Mouse (Mus musculus) lung, adult 18-20 months (tissue): Measurements from ENCODE around the gene Zfp536.
A peak's percentile ranks its signal among the peaks of the same experiment; 100 is the strongest.

Experiments
- DNase-seq, 2 experiments: peaks; one replicate each; pipeline ENCODE4 v3.0.0; 2022; ENCODE audit warnings: mixed read lengths in 2 of 2

Zfp536 gene

DNA sequence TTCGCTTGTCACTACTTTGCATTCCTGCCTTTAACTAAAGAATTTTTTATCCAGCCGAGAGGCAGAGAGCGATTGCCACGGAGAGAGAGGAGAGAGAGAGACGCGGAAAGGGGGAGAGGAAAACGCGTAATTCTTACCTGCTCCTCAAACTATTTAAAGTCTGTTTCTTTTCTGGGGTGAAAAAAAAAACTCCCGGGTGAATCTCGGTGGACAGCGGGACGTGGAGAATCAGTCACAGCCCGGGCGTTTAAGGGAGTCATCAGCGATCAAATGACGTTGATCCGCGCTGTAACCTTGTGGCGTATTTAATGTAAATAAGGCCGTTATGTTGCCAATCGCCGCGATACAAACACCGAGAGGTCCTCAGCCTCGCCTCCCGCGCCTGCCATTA is at the start of gene Zfp536:
Gene Zfp536 (minus strand): TSS at position 330 of the 391 bp plus-strand sequence.
- no peak for DNase-seq

DNA sequence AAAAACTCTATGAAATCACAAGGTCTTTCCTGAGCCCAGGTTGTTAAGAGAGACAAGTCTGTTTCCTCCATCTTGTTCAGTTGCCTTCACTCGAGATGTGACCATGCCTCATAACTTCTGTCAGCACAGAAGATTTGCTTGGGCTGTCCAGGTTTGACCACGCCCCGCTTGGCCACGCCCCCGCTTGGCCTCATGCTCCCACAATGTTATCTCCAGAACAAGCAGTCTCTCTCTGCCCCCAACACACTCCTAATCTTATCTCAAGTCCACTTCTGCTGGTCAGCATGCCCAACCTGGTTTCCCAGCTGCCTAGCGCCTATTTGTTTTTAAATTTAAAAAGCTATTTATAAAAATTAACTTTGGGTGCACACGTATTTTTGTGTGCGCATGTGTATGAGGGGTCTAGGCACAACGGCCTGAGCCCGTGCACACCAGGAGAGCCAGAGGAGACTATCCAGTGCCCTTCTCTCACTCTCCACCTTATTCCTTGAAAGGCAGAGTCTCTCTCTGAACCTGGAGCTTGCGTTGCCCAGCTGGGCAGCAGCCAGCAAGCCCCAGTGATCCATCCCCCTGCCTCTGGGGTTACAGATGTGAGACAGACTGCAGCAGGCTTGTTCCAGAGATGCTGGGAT is 47.3 kb upstream of the Zfp536 start:
- DNase-seq: no peak

DNA sequence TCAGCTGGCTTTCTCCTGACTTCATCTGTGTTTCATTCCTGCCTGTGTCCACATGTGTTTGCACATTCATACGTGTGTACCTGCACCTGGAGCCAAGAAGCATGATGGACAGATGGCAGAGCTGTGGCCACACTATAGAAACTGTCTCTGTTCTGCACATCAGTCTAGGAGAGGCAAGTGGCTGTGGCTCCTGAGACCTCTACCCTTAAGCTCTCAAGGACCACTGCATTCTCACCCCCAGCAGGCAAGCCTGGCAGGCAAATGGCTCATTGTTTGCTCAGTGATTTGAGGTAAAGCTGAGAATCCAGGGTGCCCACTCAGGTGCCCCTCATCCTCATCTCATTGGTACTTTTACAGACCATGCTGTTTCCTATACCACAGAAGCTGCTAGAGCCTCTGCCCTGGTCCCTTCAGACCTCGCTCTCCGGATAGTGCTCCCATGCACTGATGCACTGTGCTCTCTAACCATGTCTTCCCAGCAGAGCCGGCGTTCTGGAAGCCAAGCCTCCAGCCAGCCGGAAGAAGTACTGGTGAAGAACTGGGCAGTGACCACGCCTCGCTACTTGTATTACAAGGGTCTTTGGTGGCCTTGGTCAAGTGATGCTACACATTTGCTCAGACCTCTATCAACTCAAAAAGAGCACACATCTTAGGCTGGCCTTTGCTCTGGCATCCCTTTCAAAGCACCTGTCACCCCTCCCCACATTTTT is 45.3 kb upstream of the Zfp536 start:
- DNase-seq: no peak

DNA sequence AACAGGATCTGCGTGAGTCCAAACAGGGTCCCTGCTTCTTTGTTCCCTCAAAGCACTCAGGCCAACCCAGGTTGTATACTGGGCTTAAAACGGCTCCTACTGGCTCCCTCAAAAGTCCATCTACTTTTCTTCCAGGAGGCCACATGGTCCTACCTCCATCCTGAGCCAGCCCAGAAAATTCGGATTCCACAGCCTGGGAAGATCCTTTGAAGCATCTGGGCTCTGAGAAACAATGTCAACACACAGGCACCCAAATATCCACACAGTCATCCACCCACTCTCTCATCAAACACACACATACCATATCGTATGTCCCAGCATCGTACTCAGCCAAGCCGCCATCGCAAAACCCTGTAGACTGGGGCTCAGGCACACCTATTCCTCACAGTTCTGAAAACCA is 43.5 kb upstream of the Zfp536 start:
- no peak for DNase-seq

DNA sequence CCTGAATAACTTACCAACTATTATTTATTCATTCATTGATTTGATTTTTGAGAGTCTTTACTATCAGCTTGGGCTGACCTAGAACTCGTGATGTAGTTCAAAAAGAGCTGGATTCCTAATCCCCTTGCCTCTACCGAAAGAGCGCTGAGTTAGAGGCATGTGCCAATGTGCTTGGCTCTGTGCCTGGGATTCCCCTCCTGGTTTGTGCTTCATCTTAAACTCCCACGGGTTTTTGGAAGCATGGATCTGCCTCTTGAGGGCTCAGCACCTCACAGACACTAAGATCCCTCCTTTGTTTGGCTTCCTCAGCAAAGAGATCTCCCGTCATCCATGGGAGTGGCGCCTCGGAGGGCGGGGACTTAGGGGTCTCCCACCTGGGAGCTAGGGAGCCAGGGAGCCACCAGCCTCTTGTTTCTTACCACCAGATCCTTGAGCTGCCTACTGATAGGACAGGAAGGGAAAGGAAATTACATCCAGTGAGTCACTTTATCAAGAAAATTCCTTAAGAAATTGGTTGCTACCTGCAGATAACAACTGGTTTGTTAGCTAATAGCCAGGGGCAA is 41.5 kb upstream of the Zfp536 start:
- no peak for DNase-seq

DNA sequence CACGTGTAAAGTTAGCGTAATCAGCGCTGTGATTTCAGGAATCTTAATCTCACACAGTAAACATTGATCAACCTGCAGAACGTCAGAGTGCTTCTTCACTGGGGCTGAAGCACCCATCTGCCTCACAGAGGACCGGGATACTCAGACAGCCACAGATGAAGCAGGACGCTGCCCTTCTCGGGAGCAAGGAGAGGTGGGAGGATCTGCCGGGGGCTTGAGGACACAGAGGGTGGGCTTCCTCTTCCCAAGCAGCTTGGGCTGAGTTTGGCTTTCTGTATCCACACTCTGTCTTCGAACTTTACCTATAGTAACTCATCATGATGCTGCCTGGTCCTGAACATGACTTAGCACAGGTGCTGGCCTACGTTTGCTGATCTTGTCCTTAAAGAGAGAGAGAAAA is 40.2 kb upstream of the Zfp536 start:
- DNase-seq: no peak

DNA sequence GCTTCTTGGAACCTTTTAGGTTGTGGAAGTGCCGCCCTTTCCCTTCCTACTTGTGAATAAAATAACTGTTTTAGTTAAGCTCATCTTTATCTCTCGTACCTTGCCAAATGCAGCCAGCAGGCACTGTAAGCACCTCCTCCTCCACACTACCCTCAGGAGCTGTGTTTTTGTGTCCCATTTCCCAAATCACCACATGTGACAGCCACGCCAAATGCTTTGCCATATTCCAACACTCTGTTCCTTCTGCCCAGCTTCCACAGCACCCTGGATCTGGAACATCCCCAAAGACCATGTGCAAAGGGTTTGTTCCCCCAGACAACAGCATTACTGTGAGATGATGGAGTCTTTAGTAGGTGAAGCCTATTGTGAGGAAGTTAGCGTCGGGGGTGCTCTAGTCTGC is 36.5 kb upstream of the Zfp536 start:
- DNase-seq: no peak

DNA sequence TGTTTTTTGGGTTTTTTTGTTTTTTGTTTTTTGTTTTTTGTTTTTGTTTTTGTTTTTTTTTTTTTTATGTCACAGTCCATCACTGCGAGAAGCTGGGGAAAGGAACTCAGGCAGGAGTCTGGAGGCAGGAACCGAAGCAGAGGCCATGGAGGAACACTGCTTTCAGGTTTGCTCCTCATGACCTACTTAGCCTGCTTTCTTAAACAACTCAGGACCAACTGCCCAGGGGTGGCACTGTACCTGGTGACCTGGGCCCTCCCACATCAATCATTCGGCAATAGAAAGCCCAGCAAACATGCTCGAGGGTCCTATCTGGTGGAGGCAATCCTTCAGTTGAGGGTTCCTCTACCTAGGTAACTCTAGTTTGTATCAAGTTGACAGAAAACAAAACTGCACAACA is 35.6 kb upstream of the Zfp536 start:
- no peak for DNase-seq

DNA sequence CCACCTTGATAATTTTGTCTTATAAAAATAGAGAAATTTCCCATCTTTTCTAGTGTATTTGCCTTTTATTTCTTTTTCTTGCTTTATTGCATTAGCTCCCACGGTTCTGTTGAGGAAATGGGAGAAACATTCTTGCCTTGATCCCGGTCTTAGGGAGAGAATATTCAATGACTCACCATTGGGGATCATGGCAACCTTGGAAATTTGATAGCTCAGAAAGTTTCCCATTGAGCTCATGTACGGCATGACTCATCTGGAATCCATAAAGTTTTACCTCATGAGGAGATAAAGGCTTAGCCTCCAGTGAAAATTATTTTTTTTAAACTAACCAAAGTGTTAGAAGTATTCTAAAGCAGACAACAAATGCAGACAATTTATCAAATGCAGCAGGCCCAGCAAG is 27.7 kb upstream of the Zfp536 start:
- no peak for DNase-seq

DNA sequence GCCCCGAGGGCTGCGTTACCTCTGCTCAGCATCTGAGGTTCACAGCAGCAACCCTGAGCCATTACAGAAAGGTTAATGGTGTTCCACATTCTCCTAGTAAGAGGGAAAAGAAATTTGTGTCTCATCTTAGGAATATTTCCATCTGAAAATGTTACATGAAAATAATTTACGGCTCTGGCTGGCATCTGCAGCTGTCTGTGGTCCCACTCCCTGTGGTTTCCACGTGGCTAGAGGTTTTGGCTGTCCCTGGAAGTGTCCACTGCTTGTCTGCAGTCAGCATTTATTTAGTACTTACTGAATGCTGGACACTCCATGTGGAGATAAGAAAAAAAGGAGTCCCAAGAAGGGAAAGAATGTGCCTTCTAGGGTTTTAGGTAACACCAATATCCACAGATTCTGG is 15.3 kb upstream of the Zfp536 start:
- DNase-seq: no peak

DNA sequence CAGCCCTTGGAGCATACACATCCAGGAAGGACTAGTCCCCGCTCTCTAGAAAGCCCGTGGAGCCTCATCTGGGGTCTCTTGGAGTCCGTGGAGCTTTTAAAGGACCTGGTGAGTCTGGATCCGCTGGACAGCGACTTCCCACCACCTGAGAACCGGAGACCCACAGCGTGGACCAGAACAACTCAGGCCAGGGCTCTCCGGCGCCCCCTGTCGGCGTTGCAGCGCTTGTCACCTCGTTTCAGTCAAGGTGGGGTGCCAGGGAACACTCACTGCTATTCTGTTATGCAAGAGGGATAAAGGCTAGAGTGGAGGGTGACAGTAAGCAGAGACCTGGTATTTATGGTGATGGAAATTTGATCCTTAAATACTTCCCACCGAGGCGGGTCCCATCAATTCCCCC is 2.1 kb upstream of the Zfp536 start:
- DNase-seq: peak; percentile 11 to 19

DNA sequence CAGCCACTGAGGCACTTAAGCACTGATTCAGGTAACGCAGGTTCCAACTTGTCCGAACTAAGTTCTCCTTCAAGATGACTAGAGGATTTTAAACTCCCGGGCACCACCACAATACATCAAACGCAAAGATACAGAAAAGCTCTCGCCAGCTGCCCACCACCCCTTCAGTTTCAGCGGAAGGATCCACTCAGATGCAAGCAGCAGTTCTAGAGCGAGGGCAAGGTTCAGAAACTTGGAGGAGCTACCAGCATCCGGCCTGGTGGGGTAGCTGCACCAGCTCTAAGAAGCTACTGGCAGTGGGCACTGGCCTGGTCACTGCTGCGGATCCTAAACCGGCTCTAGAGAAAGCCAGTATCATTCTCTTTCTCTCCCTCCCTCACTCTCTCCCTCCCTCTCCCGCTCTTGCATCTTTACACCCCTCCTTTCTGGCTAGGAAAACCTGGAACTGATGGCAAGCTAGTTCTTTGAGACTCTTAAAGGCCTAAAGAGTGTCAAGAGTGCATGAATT is 1.1 kb upstream of the Zfp536 start:
- DNase-seq: no peak

DNA sequence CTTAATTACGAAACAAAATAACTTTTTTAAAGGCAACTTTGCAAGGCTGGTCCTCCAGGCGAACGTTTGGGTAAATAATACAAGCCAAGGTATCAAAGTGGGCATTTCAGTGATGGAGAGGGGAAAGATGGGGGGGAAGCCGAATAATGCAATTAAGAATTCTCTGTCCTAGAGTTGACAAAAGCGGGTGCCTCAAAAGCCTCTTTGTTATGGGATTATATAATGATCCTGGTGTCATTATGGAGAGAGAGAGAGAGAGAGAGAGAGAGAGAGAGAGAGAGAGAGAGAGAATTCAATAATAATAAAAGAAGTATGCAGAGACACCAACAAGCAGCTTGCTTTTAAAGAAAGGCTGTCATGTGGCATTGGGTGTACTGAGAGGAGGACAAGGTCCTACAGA is 465 bp upstream of the Zfp536 start:
- DNase-seq: no peak

DNA sequence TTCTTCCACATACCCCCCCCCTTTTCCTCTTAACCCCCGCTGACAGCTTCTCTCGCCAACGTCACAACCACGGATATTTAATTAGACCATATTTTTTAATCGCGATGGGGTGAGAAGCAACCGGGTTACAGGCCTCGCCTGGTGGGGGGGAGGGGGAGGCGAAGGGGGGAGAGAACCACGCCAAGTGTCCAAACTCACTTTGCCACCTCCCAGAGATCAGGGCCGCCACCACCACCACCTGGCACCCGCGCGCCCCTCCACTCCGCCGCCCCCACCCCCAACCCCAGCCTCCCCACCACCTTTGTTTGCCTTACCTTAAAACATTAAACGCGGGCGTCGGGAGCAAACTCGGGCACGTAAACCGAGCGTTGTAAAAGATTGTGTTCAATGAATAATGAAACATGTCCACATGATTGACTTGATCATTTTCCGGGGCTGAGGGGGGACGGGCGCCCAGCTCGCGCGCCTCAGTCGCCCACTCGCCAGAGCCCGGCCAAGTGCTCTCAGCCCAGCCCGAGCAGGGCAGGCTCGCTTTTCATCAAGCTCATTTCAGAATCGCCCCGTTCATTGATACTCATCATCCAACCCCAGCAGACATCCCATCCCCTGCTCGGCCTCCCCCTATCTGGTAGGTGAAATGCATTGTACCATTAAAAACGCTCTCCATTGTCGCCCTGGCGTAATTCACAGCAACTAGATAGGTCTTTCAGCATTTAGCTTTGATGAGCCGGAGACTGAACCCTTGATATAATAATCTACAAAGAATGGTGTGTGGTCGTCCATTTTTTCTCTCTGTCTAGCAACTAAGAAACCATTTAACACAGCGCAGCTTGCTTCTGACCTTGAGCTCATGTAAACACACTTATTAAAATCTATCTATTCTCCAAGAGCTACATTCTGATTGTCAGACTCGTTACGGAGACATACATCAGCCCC is 797 bp downstream of the Zfp536 start:
- DNase-seq: no peak

DNA sequence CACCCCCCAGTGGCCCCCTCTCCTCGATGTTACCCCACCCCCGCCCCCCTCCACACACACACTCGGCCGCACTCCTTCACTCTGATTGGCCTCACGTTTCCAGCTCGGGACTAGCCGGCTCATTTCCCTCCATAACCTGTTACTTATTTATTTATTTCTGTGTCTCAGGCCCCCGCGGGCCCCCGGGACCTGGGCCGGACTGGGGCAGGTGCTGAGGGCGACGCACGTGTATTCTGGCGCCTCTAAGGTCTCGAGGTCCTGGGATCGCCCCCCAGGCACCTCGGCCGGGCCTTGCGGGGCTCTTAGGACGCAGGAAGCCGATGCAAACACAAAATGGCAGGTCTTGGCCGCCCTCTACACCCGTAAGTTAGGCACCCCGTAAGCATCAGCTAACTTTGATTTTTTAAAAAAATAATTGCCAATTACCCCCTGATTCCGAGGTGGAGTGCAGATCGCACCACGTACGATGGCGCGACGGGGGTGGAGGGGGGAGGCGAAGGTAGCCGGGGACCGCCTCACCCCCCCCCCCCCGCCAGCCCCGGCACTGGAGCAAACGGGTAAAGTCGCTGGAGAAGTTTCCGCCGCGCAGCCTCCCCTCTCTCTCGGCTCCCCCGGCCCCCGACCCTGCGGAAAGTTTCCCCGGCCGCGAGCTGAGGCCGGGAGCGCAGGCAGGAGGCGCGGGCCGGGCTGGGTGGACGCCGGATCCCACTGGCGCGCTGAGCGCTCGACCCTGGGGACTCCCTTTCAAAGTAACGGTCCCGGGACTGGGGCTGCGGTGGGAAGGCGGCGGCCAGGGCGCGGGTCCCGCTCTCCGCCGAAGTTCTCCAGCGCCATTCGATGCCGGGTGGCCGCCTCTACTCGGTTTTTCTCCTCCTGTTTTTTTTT is 1.7 kb downstream of the Zfp536 start:
- no peak for DNase-seq

DNA sequence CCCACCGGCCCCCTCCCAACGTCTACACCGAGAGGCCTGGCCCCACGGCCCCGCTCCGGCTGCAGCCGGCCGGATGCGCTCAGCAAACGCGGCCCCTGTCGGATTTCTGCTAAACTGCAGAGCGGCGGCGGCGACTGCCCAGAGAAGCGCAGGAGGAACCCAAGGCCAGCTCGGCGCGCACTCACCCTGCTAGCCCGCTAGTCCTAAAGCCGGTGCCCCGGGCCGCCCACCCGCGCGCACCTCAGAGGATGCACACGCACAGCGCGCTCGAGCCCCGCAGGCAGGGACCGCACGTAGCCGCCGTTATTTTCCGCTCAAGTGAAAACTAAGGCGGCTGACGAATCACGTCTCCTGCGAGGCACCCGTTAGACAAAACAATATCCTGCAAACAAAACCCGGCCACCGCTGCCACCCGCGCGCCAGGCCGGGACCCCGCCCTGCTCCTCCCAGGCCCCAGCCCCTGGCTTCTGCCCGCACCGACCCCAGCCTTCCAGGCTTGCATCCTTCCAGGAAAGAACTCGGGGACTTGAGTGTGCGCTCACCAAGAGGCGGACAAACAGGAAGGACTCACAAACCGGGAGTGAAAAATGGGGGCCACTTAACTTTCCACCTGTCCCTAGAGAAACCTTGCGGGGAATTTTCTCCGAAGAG is 2.9 kb downstream of the Zfp536 start:
- peak; percentile 10 to 15 for DNase-seq

DNA sequence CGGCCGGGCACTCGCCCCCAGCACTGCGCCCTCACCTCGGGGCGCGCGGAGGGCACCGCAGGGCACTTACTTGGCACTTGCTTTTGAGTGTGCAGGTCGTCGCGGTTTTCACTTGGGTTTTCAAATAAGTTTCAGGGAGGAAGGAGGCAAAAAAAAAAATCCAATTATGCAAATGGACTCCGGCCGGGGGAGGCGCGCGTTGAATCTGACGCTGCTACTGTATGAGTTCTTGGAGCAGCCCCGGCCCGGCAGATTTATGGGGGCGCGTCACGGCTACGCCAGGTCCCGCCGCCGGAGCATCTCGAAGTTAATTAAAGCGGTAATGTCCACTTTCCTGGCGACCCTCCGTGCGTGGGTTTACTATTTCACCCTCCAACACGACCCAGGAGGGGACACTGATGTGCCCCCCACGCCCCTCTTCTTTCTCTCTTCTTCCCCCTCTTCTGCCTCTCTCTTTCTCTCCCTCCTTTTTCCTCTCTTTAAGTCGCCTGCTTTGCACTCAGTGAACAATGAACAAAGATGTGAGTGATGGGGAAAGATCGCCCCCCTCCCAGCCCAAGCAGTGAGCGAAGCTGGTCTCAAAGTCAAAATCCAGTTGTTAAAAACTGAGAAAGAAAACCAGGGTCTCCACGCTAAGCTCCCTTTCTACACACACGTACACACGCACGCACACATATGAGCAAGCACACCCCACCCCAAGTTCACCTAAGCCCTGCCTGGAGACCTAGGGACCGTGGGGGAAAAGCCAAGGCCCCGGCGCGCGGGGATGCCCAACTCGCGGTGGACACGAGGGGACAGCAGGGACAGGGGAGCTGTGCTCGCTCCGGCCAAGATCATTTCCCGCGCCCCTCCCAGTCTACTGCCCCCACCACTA is 3.7 kb downstream of the Zfp536 start:
- no peak for DNase-seq

DNA sequence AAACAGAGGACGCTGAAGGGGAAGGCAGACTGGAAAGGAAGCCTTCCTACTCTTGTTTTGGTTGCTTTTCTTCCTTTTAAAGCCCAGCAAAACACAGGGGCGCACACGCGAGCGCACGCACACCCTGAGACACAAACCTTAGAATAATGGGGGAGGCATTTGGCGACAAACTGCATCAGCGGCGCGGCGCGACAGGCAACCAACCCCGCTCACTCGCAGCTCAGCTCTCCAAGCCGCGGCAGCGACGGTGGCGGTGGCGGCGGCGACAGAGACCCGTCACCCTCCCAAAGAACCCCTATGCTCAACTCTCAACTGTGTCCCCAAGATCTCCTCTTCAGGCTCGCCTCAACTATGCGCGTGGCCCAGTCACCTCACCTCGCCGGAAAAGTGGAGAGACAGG is 4.4 kb downstream of the Zfp536 start:
- DNase-seq: no peak

DNA sequence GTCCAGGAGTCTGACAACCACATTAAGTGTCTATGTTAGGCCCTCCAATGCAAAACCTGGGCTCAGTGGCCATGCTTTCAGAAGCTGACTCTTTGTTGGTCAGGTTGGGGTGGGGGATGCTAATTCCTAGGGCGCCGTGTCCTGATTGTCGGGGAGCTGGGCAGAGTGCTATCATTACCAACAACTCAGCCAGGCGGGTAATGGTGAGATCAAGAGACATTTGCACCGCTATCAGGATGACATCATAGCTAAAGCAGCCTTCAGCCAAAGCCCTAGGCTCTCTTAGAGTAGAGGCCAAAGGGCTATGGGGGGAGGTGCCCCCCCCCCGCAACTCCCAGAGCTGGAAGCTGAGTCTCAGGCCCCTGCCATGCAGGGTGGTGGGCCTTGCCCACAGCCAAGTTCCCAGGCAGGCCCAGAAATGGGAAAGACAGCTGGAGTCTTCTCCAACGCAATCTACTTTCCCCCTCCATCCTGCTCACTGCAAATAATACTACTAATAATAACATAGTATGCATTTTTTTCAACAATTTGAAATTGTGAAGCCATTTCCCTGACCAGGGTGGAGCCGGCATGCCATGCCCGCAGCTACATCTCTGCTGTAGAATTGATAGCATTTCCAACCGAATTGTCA is 5.0 kb downstream of the Zfp536 start:
- no peak for DNase-seq

DNA sequence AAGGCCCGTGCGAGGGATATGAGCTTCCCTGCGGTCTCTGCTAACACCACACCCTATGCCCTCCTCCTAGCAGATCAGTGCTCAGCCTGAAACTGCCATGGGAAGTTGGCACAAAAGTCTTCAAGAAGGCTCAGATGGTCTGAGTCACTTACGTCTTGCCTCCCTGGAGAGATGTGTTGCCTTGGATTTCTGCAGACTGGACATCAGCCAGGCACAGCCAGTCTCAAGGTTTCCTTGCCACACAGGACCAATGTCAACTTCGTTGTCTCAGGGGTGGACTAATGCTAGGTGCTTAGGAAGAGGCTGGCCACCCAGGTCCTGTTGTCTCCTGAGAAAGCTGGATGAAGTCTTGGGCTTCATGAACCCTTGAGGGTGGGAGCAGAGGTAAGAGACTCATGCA is 14.6 kb downstream of the Zfp536 start:
- no peak for DNase-seq
